Mouse (Mus musculus): ENCODE measurements around the gene Bcl9l. TPM values are rescaled to one million over a fixed set of nuclear protein-coding genes. Genes with fewer than 3 reads are reported as not detected.

The Bcl9l gene
- total and polyA plus RNA-seq, 2 experiments from 2014 or later, result 10.4 to 61.1 TPM

- ATAC-seq (ENCODE audit: low FRiP score), result no peak
- Histone ChIP-seq H3K4me1 (ENCODE audit: insufficient read depth, low read length) (peaks cover 11% of the 10 kb centered on the region; the same call in 1 of the 2 replicates), H3K27ac (ENCODE audit: low read depth, low read length) (no peak overlapping the region), H3K4me2 (ENCODE audit: low read depth, low read length, poor library complexity, severe bottlenecking) (no peak overlapping the region), H3K9ac (replicated peaks; ENCODE audit: low read length, poor library complexity, severe bottlenecking) (no peak overlapping the region), H3K36me3 (ENCODE audit: insufficient read depth, low read length) (peaks cover 25% of the 10 kb centered on the region), H3K9me3 (ENCODE audit: low read length) (no peaks in the 10 kb centered on the region), H3K4me3 (ENCODE audit: low read depth, low read length) (no peak overlapping the region), H3K27me3 (ENCODE audit: insufficient read depth, low read length) (no peaks in the 10 kb centered on the region)
- 71% methylated on average over 9 of the region's 9 CpGs for WGBS
- no peak for TF ChIP-seq CTCF (IDR thresholded peaks at IDR 0.05)
- DNase-seq (ENCODE audit: low spot score), result no peak
Measured at GRCm38 (mm10) chr9:44511935-44512716, 29.5 kb downstream of the Bcl9l start.

GRCm38 (mm10) chr9:44512717-44513003, 30.0 kb downstream of the Bcl9l start:
- Histone ChIP-seq H3K9me3 (ENCODE audit: low read length) (no peaks in the 10 kb centered on the region), H3K4me3 (ENCODE audit: low read depth, low read length) (no peak overlapping the region), H3K4me1 (ENCODE audit: insufficient read depth, low read length) (peaks cover 11% of the 10 kb centered on the region; the same call in 1 of the 2 replicates), H3K27me3 (ENCODE audit: insufficient read depth, low read length) (no peaks in the 10 kb centered on the region), H3K4me2 (ENCODE audit: low read depth, low read length, poor library complexity, severe bottlenecking) (no peak overlapping the region), H3K27ac (ENCODE audit: low read depth, low read length) (no peak overlapping the region), H3K36me3 (ENCODE audit: insufficient read depth, low read length) (peaks cover 20% of the 10 kb centered on the region), H3K9ac (replicated peaks; ENCODE audit: low read length, poor library complexity, severe bottlenecking) (no peak overlapping the region)
- TF ChIP-seq CTCF (IDR thresholded peaks at IDR 0.05), result no peak
- DNase-seq (ENCODE audit: low spot score) (no peak), ATAC-seq (ENCODE audit: low FRiP score) (no peak)
- 94% methylated on average over 3 of the region's 3 CpGs for WGBS

- H3K27ac ChIP-seq (ENCODE audit: low read depth, low read length), result no peak overlapping the region
- no peak overlapping the region for H3K9ac ChIP-seq (replicated peaks; ENCODE audit: low read length, poor library complexity, severe bottlenecking)
- peaks cover 11% of the 10 kb centered on the region; the same call in 1 of the 2 replicates for H3K4me1 ChIP-seq (ENCODE audit: insufficient read depth, low read length)
- no peaks in the 10 kb centered on the region for H3K9me3 ChIP-seq (ENCODE audit: low read length)
- H3K36me3 ChIP-seq (ENCODE audit: insufficient read depth, low read length), result peaks cover 15% of the 10 kb centered on the region
- ATAC-seq (ENCODE audit: low FRiP score) (no peak), DNase-seq (ENCODE audit: low spot score) (no peak)
- H3K4me2 ChIP-seq (ENCODE audit: low read depth, low read length, poor library complexity, severe bottlenecking), result no peak overlapping the region
- TF ChIP-seq CTCF (IDR thresholded peaks at IDR 0.05), result no peak
- H3K4me3 ChIP-seq (ENCODE audit: low read depth, low read length), result no peak overlapping the region
- H3K27me3 ChIP-seq (ENCODE audit: insufficient read depth, low read length), result no peaks in the 10 kb centered on the region
- 89% methylated on average over 11 of the region's 11 CpGs for WGBS
Measured at GRCm38 (mm10) chr9:44513121-44513520, 30.5 kb downstream of the Bcl9l start.

GRCm38 (mm10) chr9:44513610-44514009, 31.0 kb downstream of the Bcl9l start:
- Histone ChIP-seq H3K9ac (replicated peaks; ENCODE audit: low read length, poor library complexity, severe bottlenecking) (no peak overlapping the region), H3K36me3 (ENCODE audit: insufficient read depth, low read length) (peaks cover 10% of the 10 kb centered on the region), H3K27ac (ENCODE audit: low read depth, low read length) (no peak overlapping the region), H3K9me3 (ENCODE audit: low read length) (no peaks in the 10 kb centered on the region), H3K4me1 (ENCODE audit: insufficient read depth, low read length) (peaks cover 11% of the 10 kb centered on the region; the same call in 1 of the 2 replicates), H3K27me3 (ENCODE audit: insufficient read depth, low read length) (no peaks in the 10 kb centered on the region), H3K4me3 (ENCODE audit: low read depth, low read length) (no peak overlapping the region), H3K4me2 (ENCODE audit: low read depth, low read length, poor library complexity, severe bottlenecking) (no peak overlapping the region)
- WGBS, result 79% methylated on average over 20 of the region's 20 CpGs
- no peak for ATAC-seq (ENCODE audit: low FRiP score)
- no peak for TF ChIP-seq CTCF (IDR thresholded peaks at IDR 0.05)
- DNase-seq (ENCODE audit: low spot score), result no peak

- no peak overlapping the region for H3K4me3 ChIP-seq (ENCODE audit: low read depth, low read length)
- no peaks in the 10 kb centered on the region for H3K9me3 ChIP-seq (ENCODE audit: low read length)
- no peak overlapping the region for H3K27ac ChIP-seq (ENCODE audit: low read depth, low read length)
- peaks cover 8% of the 10 kb centered on the region; the same call in 1 of the 2 replicates for H3K4me1 ChIP-seq (ENCODE audit: insufficient read depth, low read length)
- no peak for TF ChIP-seq CTCF (IDR thresholded peaks at IDR 0.05)
- H3K9ac ChIP-seq (replicated peaks; ENCODE audit: low read length, poor library complexity, severe bottlenecking), result no peak overlapping the region
- peaks cover 5% of the 10 kb centered on the region; the same call in 1 of the 2 replicates for H3K36me3 ChIP-seq (ENCODE audit: insufficient read depth, low read length)
- DNase-seq (ENCODE audit: low spot score) (no peak), ATAC-seq (ENCODE audit: low FRiP score) (no peak)
- WGBS, result 86% methylated on average over 5 of the region's 5 CpGs
- H3K4me2 ChIP-seq (ENCODE audit: low read depth, low read length, poor library complexity, severe bottlenecking), result no peak overlapping the region
- H3K27me3 ChIP-seq (ENCODE audit: insufficient read depth, low read length), result no peaks in the 10 kb centered on the region
Measured at GRCm38 (mm10) chr9:44514147-44514546, 31.5 kb downstream of the Bcl9l start.

GRCm38 (mm10) chr9:44515131-44515751, 32.6 kb downstream of the Bcl9l start:
- Histone ChIP-seq H3K36me3 (ENCODE audit: insufficient read depth, low read length) (no peaks in the 10 kb centered on the region), H3K9me3 (ENCODE audit: low read length) (no peaks in the 10 kb centered on the region), H3K9ac (replicated peaks; ENCODE audit: low read length, poor library complexity, severe bottlenecking) (no peak overlapping the region), H3K4me2 (ENCODE audit: low read depth, low read length, poor library complexity, severe bottlenecking) (no peak overlapping the region), H3K27ac (ENCODE audit: low read depth, low read length) (no peak overlapping the region), H3K4me1 (ENCODE audit: insufficient read depth, low read length) (peaks cover 4% of the 10 kb centered on the region; the same call in 1 of the 2 replicates), H3K4me3 (ENCODE audit: low read depth, low read length) (no peak overlapping the region), H3K27me3 (ENCODE audit: insufficient read depth, low read length) (no peaks in the 10 kb centered on the region)
- DNase-seq (ENCODE audit: low spot score), result no peak
- ATAC-seq (ENCODE audit: low FRiP score), result no peak
- no peak for TF ChIP-seq CTCF (IDR thresholded peaks at IDR 0.05)
- 70% methylated on average over 12 of the region's 12 CpGs for WGBS

All from midbrain, postnatal 0 days (tissue).